Mouse (Mus musculus) bone marrow macrophage, adult 2 months (primary cell): ENCODE measurements around the gene Col9a1.

Experiments
- CTCF ChIP-seq: IDR thresholded peaks from 2 replicates; pipeline ENCODE4 v1.5.1; 2012; ENCODE audit warnings: low read depth, mild to moderate bottlenecking, low read length, moderate library complexity
- POLR2A ChIP-seq: IDR thresholded peaks from 2 replicates; pipeline ENCODE4 v1.6.1; 2012; ENCODE audit warnings: mild to moderate bottlenecking, low read depth, low read length, borderline replicate concordance

- TF ChIP-seq POLR2A: no peak
- no peak for TF ChIP-seq CTCF
Measured at GRCm38 (mm10) chr1:24236330-24236729, 58.9 kb downstream of the Col9a1 start.
